Mouse (Mus musculus) kidney, adult 2 months (tissue): ENCODE measurements around the gene Nup205. TPM values are rescaled to one million over a fixed set of nuclear protein-coding genes. Genes with fewer than 3 reads are reported as not detected.

Experiments used
- DNase-seq: peaks from one replicate; pipeline ENCODE4 v3.0.0; 2021
- H3K27ac ChIP-seq: fragments of 200-500 bp; 2 replicates; pipeline ENCODE4 v1.5.1; 2012; ENCODE audit warnings: low read depth, low read length, control low read depth, inconsistent platforms; ENCODE audit not compliant: insufficient read depth
- H3K27me3 ChIP-seq: fragments of 200-500 bp; replicated peaks from 2 replicates; pipeline ENCODE4 v1.6.1; 2012; ENCODE audit warnings: mild to moderate bottlenecking, moderate library complexity, low read length, inconsistent platforms; ENCODE audit not compliant: control insufficient read depth, insufficient read depth
- H3K36me3 ChIP-seq: fragments of 200-500 bp; 2 replicates; pipeline ENCODE4 v1.6.1; 2012; ENCODE audit warnings: mild to moderate bottlenecking, moderate library complexity, low read length, inconsistent platforms; ENCODE audit not compliant: control insufficient read depth, insufficient read depth
- H3K4me1 ChIP-seq: fragments of 200-500 bp; 2 replicates; pipeline ENCODE4 v1.6.1; 2011; ENCODE audit warnings: low read length; ENCODE audit not compliant: control insufficient read depth, insufficient read depth
- H3K4me3 ChIP-seq: fragments of 200-500 bp; 2 replicates; pipeline ENCODE4 v1.5.1; 2011; ENCODE audit warnings: mild to moderate bottlenecking, low read depth, low read length, control low read depth; ENCODE audit not compliant: insufficient read depth
- CTCF ChIP-seq: fragments of 200-500 bp; conservative IDR thresholded peaks from 2 replicates; pipeline ENCODE4 v1.5.1; 2011; ENCODE audit warnings: low read depth, mild to moderate bottlenecking, control low read depth, low read length, moderate library complexity, mixed read lengths; ENCODE audit not compliant: insufficient read depth, insufficient read length
- POLR2A ChIP-seq: fragments of 200-500 bp; IDR thresholded peaks from one replicate; pipeline ENCODE4 v1.6.1; 2011; ENCODE audit warnings: low read depth, low read length, control low read depth
- WGBS: fragments of 180-500 bp; shearing (Covaris S2); methylation state at CpG from one replicate; pipeline ENCODE4 v1.1.7; 2018; 5-methylcytosine and 5-hydroxymethylcytosine counted together
- polyA plus RNA-seq: library from polyadenylated mRNA; depleted of rRNA; stranded (reverse); fragments of >200 nt; gene quantifications from 2 replicates; pipeline ENCODE4 v1.2.3, GENCODE M21; 2012; rRNA removed

The Nup205 gene
- polyA plus RNA-seq, 1 experiment = 9.3 TPM

GRCm38 (mm10) chr6:35288114-35288761 lies 111.0 kb downstream of the Nup205 start:
- Histone ChIP-seq H3K4me1 (peaks cover 4% of the 10 kb centered on the region; the same call in 1 of the 2 replicates), H3K36me3 (no peaks in the 10 kb centered on the region), H3K27me3 (no peaks in the 10 kb centered on the region), H3K27ac (peak overlapping the region; percentile 11; the same call in 1 of the 2 replicates), H3K4me3 (no peak overlapping the region)
- no peak for TF ChIP-seq POLR2A
- 0 out of 2 replicates have a peak, but pooled peaks have one; percentile 13 for TF ChIP-seq CTCF
- DNase-seq = peak; percentile 80
- 38% methylated on average over 11 of the region's 11 CpGs for WGBS

- Histone ChIP-seq H3K36me3 (no peaks in the 10 kb centered on the region), H3K4me3 (no peak overlapping the region), H3K27me3 (no peaks in the 10 kb centered on the region), H3K27ac (no peak overlapping the region), H3K4me1 (peaks cover 4% of the 10 kb centered on the region; the same call in 1 of the 2 replicates)
- WGBS = 70% methylated on average over 7 of the region's 7 CpGs
- DNase-seq = no peak
- TF ChIP-seq CTCF (no peak), POLR2A (no peak)
Measured at GRCm38 (mm10) chr6:35288920-35289319, 111.7 kb downstream of the Nup205 start.

DNA sequence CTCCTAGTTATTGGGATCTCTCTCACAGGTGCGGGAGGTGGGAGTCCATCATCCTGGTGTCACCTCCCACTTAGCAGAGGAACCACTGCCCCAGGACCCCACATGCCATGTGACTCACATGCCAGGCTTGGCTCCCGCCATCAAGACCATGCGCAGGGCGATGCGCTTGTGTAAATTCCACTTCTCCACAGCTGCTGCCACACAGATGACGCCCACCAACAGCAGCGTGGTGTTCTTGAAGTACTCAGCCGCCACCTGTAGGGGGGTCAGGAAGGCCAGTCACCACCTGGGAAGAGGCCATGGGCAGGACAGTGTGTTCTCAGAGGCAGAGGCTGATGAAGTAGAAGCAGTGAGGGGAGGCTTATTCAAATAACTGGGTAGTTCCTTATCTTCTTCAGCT lies 112.5 kb downstream of the Nup205 start:
- WGBS = 95% methylated on average over 8 of the region's 8 CpGs
- Histone ChIP-seq H3K36me3 (no peaks in the 10 kb centered on the region), H3K27ac (no peak overlapping the region), H3K4me3 (no peak overlapping the region), H3K27me3 (no peaks in the 10 kb centered on the region), H3K4me1 (peaks cover 4% of the 10 kb centered on the region; the same call in 1 of the 2 replicates)
- TF ChIP-seq POLR2A (no peak), CTCF (no peak)
- no peak for DNase-seq

- H3K36me3 ChIP-seq = no peaks in the 10 kb centered on the region
- no peak overlapping the region for H3K27ac ChIP-seq
- H3K27me3 ChIP-seq = no peaks in the 10 kb centered on the region
- H3K4me1 ChIP-seq = peaks cover 8% of the 10 kb centered on the region; the same call in 1 of the 2 replicates
- TF ChIP-seq POLR2A = no peak
- TF ChIP-seq CTCF = no peak
- 47% methylated on average over 2 of the region's 2 CpGs for WGBS
- DNase-seq = no peak
- no peak overlapping the region for H3K4me3 ChIP-seq
Measured at GRCm38 (mm10) chr6:35294964-35295363, 117.7 kb downstream of the Nup205 start.

DNA sequence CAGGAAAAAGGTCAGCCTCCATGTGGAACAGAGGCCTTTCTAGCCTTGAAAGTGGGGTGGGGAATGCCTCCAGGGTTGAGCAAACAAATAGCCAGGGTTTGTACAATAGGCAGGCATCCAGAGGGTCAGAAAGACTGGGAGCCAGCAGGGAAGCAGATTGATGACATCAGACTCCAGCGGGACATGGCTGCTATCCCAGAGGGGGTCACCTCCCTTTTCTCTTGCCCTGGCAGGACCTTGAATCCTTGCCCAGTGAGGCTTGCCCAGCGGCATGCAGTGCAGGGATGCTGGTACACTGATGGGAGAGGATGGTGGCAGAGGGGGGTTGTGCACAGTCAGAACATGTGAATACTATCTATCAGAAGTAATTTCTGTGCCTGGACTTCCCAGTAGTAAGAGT lies 119.8 kb downstream of the Nup205 start:
- no peaks in the 10 kb centered on the region for H3K27me3 ChIP-seq
- WGBS = 30% methylated on average over 2 of the region's 2 CpGs
- peaks cover 8% of the 10 kb centered on the region; the same call in 1 of the 2 replicates for H3K4me1 ChIP-seq
- H3K27ac ChIP-seq = peak overlapping the region; percentile 63
- no peaks in the 10 kb centered on the region for H3K36me3 ChIP-seq
- TF ChIP-seq POLR2A (no peak), CTCF (no peak)
- DNase-seq = peak; percentile 87
- H3K4me3 ChIP-seq = no peak overlapping the region

Other genes with a start within 250 kb of the Nup205 start
- 0.16 and 0.22 TPM in 2 replicates for gene Slc23a4, start 189.0 kb upstream of the Nup205 start, polyA plus RNA-seq
- gene Cnot4, start 43.7 kb upstream of the Nup205 start, polyA plus RNA-seq = 11.9 and 13.5 TPM in 2 replicates
- 5.2 and 5.6 TPM in 2 replicates for gene Slc13a4, start 130.7 kb downstream of the Nup205 start, polyA plus RNA-seq
- 0.39 and 0.49 TPM in 2 replicates for gene Fam180a, start 148.7 kb downstream of the Nup205 start, polyA plus RNA-seq